Mouse (Mus musculus) limb, embryonic 11.5 days (tissue): ENCODE data around the gene Gm20379. TPM values are rescaled to one million over a fixed set of nuclear protein-coding genes. Genes with fewer than 3 reads are reported as not detected.

Experiments used
- ATAC-seq: fragments of 200-750 bp; cut with Nextera tagmentation; 2 replicates; pipeline ENCODE4 v1.8.0; 2017; ENCODE audit warnings: low read depth; ENCODE audit not compliant: insufficient number of reproducible peaks, low FRiP score, low TSS enrichment
- DNase-seq: peaks from one replicate; pipeline ENCODE4 v3.0.0-alpha.2; 2015; ENCODE audit warnings: low spot score
- H3K27ac ChIP-seq: fragments of 300-500 bp; sonication (generic); replicated peaks from 2 replicates; pipeline ENCODE4 v1.5.1; 2014; ENCODE audit warnings: low read depth, mild to moderate bottlenecking, low read length
- H3K27me3 ChIP-seq: fragments of 300-500 bp; sonication (generic); 2 replicates; pipeline ENCODE4 v1.6.1; 2014; ENCODE audit warnings: mild to moderate bottlenecking, low read length, mixed read lengths; ENCODE audit not compliant: control insufficient read depth, insufficient read depth
- H3K36me3 ChIP-seq: fragments of 300-500 bp; sonication (generic); 2 replicates; pipeline ENCODE4 v1.6.1; 2014; ENCODE audit warnings: mild to moderate bottlenecking, low read length, moderate library complexity, mixed read lengths; ENCODE audit not compliant: control insufficient read depth, insufficient read depth
- H3K4me1 ChIP-seq: fragments of 300-500 bp; sonication (generic); 2 replicates; pipeline ENCODE4 v1.6.1; 2014; ENCODE audit warnings: low read length, mixed read lengths; ENCODE audit not compliant: control insufficient read depth, insufficient read depth
- H3K4me2 ChIP-seq: fragments of 300-500 bp; sonication (generic); 2 replicates; pipeline ENCODE4 v1.6.1; 2014; ENCODE audit warnings: low read depth, mild to moderate bottlenecking, moderate library complexity; ENCODE audit not compliant: severe bottlenecking
- H3K4me3 ChIP-seq: fragments of 300-500 bp; sonication (generic); 2 replicates; pipeline ENCODE4 v1.5.1; 2014; ENCODE audit warnings: low read depth, low read length
- H3K9ac ChIP-seq: fragments of 300-500 bp; sonication (generic); 2 replicates; pipeline ENCODE4 v1.6.1; 2014; ENCODE audit warnings: mild to moderate bottlenecking, low read length
- H3K9me3 ChIP-seq: fragments of 300-500 bp; sonication (generic); 2 replicates; pipeline ENCODE4 v1.6.1; 2016; ENCODE audit warnings: low read length; ENCODE audit not compliant: control insufficient read depth
- WGBS: fragments of 180-500 bp; shearing (Covaris S2); extraction: QIAGEN DNeasy Blood & Tissue Kit; methylation state at CpG from one replicate; pipeline ENCODE4 v1.1.7; 2014; 5-methylcytosine and 5-hydroxymethylcytosine counted together
- polyA plus RNA-seq: library from polyadenylated mRNA; unstranded; fragments of >200 nt; fragmentation: Nextera tagmentation; extraction: Ambion mirVana; gene quantifications from 2 replicates; pipeline ENCODE4 v1.2.1, GENCODE M21; 2014

The Gm20379 gene
- polyA plus RNA-seq, 1 experiment from 2014 or later: 1.3 TPM

DNA sequence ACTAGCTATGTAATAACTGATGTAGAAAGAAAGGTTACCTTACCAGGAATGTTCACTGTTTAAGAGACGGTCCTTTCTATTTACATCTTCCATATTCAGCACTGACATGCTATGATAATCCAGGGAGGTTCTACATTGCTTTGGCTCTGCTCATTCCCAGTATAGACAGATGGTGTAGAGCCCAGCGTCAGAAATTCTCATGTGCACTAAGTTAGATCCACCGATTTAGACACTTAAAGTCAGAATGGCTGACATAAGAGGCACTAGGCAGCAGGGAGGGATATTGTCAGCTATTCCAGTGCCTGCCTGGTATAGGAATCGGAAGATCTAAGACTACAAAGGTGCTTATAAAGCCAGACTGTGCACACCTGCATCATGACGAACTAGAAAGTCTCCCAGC is 8.8 kb downstream of the Gm20379 start:
- DNase-seq: no peak

GRCm38 (mm10) chr13:92320770-92321169 is 15.0 kb downstream of the Gm20379 start:
- Histone ChIP-seq H3K9me3 (no peaks in the 10 kb centered on the region), H3K4me3 (no peak overlapping the region), H3K27ac (no peak overlapping the region), H3K4me2 (no peak overlapping the region), H3K4me1 (no peaks in the 10 kb centered on the region), H3K27me3 (no peaks in the 10 kb centered on the region), H3K36me3 (peaks cover 2% of the 10 kb centered on the region; the same call in 1 of the 2 replicates), H3K9ac (no peak overlapping the region)
- no peak for DNase-seq
- no peak for ATAC-seq
- WGBS: 67% methylated on average over 5 of the region's 5 CpGs

More for the DNA sequence above, 8.8 kb downstream of the Gm20379 start:
- Histone ChIP-seq H3K4me2 (no peak overlapping the region), H3K4me3 (no peak overlapping the region), H3K9me3 (no peaks in the 10 kb centered on the region), H3K27me3 (no peaks in the 10 kb centered on the region), H3K4me1 (no peaks in the 10 kb centered on the region), H3K9ac (no peak overlapping the region), H3K27ac (no peak overlapping the region), H3K36me3 (peaks cover 2% of the 10 kb centered on the region; the same call in 1 of the 2 replicates)
- ATAC-seq: no peak
- 82% methylated on average over 5 of the region's 5 CpGs for WGBS

DNA sequence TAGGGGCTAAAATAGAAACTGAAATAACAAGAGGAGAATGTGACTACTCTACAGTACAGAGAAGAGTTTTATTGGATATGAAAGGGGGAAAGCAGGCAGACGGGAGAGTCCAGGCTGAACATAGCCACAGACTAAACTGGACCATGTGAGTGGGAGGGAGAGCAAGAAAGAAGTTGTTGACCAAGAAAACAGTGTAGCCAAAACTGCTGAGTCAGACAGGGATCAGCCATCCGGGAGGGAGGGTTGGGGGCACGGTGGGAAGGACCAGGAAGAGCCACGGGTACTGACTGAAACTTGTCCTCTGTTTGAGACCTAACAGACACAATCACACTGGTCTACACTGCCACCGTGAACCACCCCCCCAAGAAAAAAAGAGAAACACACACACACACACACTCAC is 20.2 kb downstream of the Gm20379 start:
- no peaks in the 10 kb centered on the region for H3K27me3 ChIP-seq
- 82% methylated on average over 5 of the region's 5 CpGs for WGBS
- no peak overlapping the region for H3K4me2 ChIP-seq
- H3K9ac ChIP-seq: no peak overlapping the region
- no peaks in the 10 kb centered on the region for H3K9me3 ChIP-seq
- no peak overlapping the region for H3K27ac ChIP-seq
- H3K4me1 ChIP-seq: no peaks in the 10 kb centered on the region
- DNase-seq (no peak), ATAC-seq (no peak)
- H3K4me3 ChIP-seq: no peak overlapping the region
- H3K36me3 ChIP-seq: no peaks in the 10 kb centered on the region; the same call in 1 of the 2 replicates

- Histone ChIP-seq H3K9ac (no peak overlapping the region), H3K27ac (no peak overlapping the region), H3K4me2 (no peak overlapping the region), H3K9me3 (no peaks in the 10 kb centered on the region), H3K36me3 (no peaks in the 10 kb centered on the region; the same call in 1 of the 2 replicates), H3K4me1 (no peaks in the 10 kb centered on the region), H3K4me3 (no peak overlapping the region), H3K27me3 (no peaks in the 10 kb centered on the region)
- ATAC-seq (no peak), DNase-seq (no peak)
- 83% methylated on average over 2 of the region's 2 CpGs for WGBS
Observed at GRCm38 (mm10) chr13:92328000-92328399, 22.2 kb downstream of the Gm20379 start.

DNA sequence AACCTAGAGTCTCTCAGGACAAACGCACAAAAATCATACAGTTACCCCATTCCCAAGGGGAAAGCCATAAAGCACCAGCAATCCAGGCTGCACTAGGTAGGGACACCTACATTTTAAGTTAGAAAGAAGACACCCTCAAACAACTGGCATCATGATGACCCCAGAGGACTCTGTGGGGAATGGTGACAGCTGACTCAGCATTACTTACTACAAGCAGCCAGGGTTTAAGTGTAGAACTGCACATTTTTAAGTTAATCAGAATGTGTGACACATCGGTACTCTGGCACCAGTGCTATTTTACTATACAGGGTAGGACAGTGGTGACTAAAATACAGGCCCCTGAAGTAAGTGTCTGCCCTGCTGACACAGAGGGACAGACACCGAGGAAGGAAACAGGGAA is 24.8 kb downstream of the Gm20379 start:
- 93% methylated on average over 3 of the region's 3 CpGs for WGBS
- no peaks in the 10 kb centered on the region for H3K9me3 ChIP-seq

DNA sequence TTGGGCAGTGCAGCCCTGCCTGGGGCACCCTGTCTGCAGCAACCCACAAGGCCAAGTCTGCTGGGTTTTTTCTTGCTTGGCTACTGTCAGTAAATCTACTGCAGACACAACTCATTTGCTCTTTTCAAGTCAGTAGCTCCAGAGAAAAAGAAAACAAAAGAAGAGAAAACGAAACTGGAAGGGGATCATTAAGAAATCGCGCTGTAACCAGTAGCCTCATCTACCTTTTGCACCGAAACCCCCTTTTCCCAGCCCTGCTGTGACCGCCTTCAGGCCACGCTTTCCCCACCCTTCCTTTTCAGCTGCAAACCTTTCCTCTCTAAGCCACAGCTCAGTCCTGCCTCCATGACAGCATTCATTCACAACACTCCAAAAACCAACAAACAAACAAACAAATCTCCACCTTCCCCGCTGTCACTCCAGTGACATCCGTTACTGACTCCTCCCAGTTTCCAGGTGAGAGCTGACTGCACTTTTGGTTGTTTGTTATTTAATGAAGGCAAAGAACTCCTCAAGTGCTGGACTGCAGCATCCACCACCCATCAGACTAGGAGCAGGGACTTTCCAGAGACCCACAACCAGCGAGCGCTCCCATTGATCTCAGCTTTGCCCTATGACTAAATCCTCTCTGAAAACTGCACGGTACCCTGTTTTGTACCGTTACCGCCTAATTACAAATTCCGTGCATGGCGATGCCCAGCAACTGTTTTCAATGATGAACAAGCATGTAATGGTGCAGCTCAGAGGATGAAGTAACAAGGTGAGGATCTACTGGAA is 26.5 kb downstream of the Gm20379 start:
- 90% methylated on average over 15 of the region's 15 CpGs for WGBS
- Histone ChIP-seq H3K4me1 (no peaks in the 10 kb centered on the region), H3K36me3 (peaks cover 3% of the 10 kb centered on the region; the same call in 1 of the 2 replicates), H3K27ac (no peak overlapping the region), H3K9ac (no peak overlapping the region), H3K9me3 (no peaks in the 10 kb centered on the region), H3K4me3 (no peak overlapping the region), H3K4me2 (no peak overlapping the region), H3K27me3 (no peaks in the 10 kb centered on the region)
- DNase-seq: no peak
- ATAC-seq: no peak

More for the DNA sequence above, 24.8 kb downstream of the Gm20379 start:
- Histone ChIP-seq H3K4me1 (no peaks in the 10 kb centered on the region), H3K4me3 (no peak overlapping the region), H3K27me3 (no peaks in the 10 kb centered on the region), H3K27ac (no peak overlapping the region), H3K36me3 (no peaks in the 10 kb centered on the region; the same call in 1 of the 2 replicates), H3K4me2 (no peak overlapping the region), H3K9ac (no peak overlapping the region)
- no peak for ATAC-seq
- DNase-seq: no peak

DNA sequence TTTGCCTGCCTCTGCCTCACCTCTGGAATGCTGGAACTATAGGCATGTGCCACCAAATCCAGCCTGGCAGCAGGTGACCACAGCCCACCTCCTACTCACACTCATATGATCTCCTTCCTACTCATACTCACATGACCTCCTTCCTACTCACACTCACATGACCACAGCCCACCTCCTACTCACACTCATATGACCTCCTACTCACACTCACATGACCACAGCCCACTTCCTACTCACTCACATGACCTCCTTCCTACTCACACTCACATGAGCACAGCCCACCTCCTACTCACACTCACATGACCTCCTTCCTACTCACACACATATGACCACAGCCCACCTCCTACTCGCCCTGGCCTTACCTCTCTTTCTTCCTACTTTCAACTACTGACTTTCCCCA is 31.1 kb downstream of the Gm20379 start:
- Histone ChIP-seq H3K4me2 (no peak overlapping the region), H3K36me3 (peaks cover 5% of the 10 kb centered on the region; the same call in 1 of the 2 replicates)
- WGBS: 85% methylated on average over 1 of the region's 1 CpGs

DNA sequence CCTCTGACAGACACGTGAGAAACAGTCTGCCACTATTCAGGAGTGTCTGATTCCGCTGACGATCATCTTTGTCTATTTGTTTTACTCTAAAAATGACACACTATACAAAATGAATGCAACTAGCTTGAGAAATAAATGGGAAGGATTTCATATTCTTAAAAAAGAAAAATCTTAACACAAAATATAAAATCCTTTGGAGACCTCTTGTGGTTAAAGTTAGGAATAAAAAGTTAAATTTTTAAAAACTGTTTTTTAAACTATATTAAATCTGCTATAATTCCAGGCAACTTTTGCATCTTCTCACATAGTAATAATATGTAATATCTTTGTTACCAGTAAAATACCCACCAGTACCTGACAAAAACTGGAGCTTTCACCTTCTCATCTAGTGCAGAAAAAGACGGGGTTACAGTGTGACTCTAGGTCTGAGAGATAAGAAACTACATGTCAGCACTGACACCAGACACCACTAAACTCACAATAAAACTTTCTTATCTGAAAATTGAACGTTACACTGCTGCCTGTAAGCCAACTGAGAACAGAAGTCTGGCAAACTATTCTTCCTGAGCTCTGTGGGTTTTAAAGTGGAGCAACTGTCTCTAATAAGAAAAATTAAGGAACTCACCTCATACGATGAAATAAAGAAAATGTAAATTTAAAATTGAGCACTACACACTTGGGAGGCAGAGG is 32.1 kb downstream of the Gm20379 start:
- Histone ChIP-seq H3K36me3 (peaks cover 5% of the 10 kb centered on the region; the same call in 1 of the 2 replicates), H3K27me3 (no peaks in the 10 kb centered on the region), H3K27ac (no peak overlapping the region), H3K9ac (no peak overlapping the region), H3K4me1 (no peaks in the 10 kb centered on the region), H3K4me2 (no peak overlapping the region), H3K9me3 (no peaks in the 10 kb centered on the region), H3K4me3 (no peak overlapping the region)
- no peak for ATAC-seq
- DNase-seq: no peak
- 90% methylated on average over 6 of the region's 6 CpGs for WGBS

More for the DNA sequence above, 31.1 kb downstream of the Gm20379 start:
- H3K9me3 ChIP-seq: no peaks in the 10 kb centered on the region
- ATAC-seq (no peak), DNase-seq (no peak)
- no peak overlapping the region for H3K4me3 ChIP-seq
- H3K27me3 ChIP-seq: no peaks in the 10 kb centered on the region
- H3K9ac ChIP-seq: no peak overlapping the region
- no peak overlapping the region for H3K27ac ChIP-seq
- H3K4me1 ChIP-seq: no peaks in the 10 kb centered on the region
